Mouse (Mus musculus): ENCODE data around the gene Prss48. TPM values are rescaled to one million over a fixed set of nuclear protein-coding genes. Genes with fewer than 3 reads are reported as not detected.

Gene Prss48
- polyA plus RNA-seq, 1 experiment from 2014 or later = not detected

DNA sequence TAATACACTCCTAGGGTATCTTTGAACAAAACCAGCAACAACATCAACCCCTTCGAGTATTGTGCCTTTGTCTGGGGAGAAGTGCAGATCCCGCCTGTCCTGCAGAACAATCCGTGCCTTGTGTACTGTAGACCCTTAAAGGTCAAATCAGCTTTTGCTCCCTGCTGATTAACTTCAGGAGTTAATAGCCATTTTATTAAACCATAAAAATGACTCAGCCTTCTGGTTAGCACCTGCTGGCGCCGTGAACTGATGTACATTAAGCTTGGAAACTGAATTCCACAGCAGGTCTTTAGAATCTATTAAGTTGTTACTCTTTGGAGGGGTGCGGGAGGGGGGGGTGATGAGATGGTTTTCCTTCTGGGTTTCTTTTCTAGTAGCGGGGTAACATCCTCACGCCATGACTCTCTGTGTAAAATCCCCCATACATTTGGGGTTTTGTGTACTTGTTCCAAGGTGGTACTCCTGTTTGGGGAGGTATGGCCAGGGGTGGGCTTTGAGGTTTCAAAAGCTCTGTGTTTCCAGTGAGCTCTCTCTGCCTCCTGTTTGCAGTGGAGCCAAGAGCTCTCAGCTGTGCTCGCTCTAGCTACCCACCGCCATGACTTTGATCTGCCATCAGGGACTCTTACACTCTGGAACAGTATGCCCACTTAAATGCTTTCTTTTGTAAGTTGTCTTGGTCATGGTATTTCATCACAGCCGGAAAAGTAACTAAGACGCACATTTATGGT is 21.9 kb upstream of the Prss48 start:
- H3K27me3 ChIP-seq = no peaks in the 10 kb centered on the region
- H3K9me3 ChIP-seq (replicated peaks) = no peaks in the 10 kb centered on the region
- H3K27ac ChIP-seq = no peak overlapping the region
- H3K9ac ChIP-seq = no peak overlapping the region
- no peak overlapping the region for H3K4me3 ChIP-seq
- H3K36me3 ChIP-seq = no peaks in the 10 kb centered on the region
- H3K4me2 ChIP-seq (replicated peaks) = no peak overlapping the region
- no peak for ATAC-seq (ENCODE audit: low FRiP score)
- H3K4me1 ChIP-seq = no peaks in the 10 kb centered on the region
- 86% methylated on average over 12 of the region's 12 CpGs for WGBS

DNA sequence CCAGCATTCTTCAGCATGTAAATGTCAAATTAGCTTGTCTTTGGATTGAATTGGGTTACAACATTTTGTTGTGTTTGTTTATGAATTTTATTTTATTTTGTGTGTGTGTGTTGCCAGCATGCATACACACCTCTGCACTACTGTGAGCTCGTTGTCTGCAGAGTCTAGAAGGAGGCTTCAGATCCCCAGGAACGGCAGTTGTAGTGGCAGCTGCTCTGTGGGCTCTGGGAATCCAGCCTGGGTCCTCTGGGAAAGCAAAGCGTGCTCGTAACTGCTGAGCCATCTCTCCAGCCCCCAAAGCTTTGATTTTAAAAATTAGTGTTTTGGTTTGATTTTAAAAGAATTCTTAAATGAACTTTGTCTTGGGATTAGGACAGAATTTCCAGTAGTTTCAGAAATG is 19.4 kb upstream of the Prss48 start:
- H3K27ac ChIP-seq = no peak overlapping the region
- ATAC-seq (ENCODE audit: low FRiP score) = no peak
- H3K36me3 ChIP-seq = no peaks in the 10 kb centered on the region
- no peaks in the 10 kb centered on the region for H3K27me3 ChIP-seq
- H3K4me2 ChIP-seq (replicated peaks) = no peak overlapping the region
- WGBS = 89% methylated on average over 4 of the region's 4 CpGs
- H3K9ac ChIP-seq = no peak overlapping the region
- H3K4me1 ChIP-seq = no peaks in the 10 kb centered on the region
- no peaks in the 10 kb centered on the region for H3K9me3 ChIP-seq (replicated peaks)
- H3K4me3 ChIP-seq = no peak overlapping the region

DNA sequence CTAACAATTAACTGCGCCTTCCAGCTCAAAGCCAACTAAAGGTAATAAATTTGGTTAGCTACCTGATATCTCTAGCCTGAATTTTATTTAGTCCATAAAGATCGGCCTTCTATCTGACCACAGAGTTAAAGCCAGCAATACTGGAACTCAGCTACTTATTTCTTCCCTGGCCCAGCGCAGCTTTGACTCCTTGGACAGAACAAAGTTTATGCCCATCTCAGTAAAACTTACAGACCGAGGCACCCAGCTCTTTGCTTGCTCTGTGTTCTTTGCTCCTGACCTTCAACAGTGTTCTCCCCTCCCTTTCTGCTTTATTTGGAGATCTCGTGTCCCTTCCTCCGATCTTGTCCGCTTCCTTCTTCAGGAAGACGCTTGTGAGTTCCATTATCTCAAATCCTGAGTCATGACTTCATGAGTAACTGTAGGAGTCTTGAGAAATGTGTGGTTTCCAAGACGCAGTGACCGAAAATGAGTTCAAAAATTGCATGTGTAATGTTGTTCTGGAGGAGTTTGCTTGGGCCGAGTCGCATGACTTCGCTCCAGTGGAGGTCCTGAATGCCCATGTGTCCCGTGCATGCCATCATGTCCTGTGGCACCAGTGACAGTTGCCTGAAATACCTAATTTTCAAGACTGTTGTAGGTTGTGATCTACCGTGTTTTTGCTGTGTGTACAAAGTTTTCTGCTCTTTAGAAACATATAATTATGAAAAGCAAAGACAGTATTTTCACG is 18.8 kb upstream of the Prss48 start:
- Histone ChIP-seq H3K9me3 (replicated peaks) (no peaks in the 10 kb centered on the region), H3K4me1 (no peaks in the 10 kb centered on the region), H3K4me2 (replicated peaks) (no peak overlapping the region), H3K9ac (no peak overlapping the region), H3K4me3 (no peak overlapping the region), H3K27me3 (no peaks in the 10 kb centered on the region), H3K36me3 (no peaks in the 10 kb centered on the region), H3K27ac (no peak overlapping the region)
- no peak for ATAC-seq (ENCODE audit: low FRiP score)
- 93% methylated on average over 16 of the region's 16 CpGs for WGBS

DNA sequence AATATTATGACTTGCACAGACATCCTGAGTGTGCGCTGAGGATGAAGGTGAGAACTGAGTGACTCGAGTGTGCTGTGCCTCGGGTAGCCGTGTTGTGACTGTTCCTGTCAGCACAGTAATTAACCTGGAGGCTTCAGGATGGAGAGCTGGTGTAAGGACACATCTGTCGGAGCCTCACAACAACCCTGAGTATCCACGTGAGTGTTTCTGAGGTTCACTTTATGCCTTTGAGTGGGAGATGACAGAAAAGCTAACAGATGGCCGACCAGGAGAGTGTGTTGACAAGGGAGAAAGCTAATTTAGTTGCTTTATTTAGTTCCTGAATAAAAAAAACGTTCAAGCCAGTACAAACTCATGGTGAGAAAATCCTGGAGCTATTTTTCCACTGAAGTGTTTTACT is 15.2 kb upstream of the Prss48 start:
- H3K36me3 ChIP-seq = no peaks in the 10 kb centered on the region
- H3K4me2 ChIP-seq (replicated peaks) = no peak overlapping the region
- H3K27me3 ChIP-seq = no peaks in the 10 kb centered on the region
- no peak overlapping the region for H3K27ac ChIP-seq
- WGBS = 78% methylated on average over 8 of the region's 8 CpGs
- no peaks in the 10 kb centered on the region for H3K9me3 ChIP-seq (replicated peaks)
- no peak overlapping the region for H3K9ac ChIP-seq
- H3K4me1 ChIP-seq = no peaks in the 10 kb centered on the region
- ATAC-seq (ENCODE audit: low FRiP score) = no peak
- H3K4me3 ChIP-seq = no peak overlapping the region

DNA sequence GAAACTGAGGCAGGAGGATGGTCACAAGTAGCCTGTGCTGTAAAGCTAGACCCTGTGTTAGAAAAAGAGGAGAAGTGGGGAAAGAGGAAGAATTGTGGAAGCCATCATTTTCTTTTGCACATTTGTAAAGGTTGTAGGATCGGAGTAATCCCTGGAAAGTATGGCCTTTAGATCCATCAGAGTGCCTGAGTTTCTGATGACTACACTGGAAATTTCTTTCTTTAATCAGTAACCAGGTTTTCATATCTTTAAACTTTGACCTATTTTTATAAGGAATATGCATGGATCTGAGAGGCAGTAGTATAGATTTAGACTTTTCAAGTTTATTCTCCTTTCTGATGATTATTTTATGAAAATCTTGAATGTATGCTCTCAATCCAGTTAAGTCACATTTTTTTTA is 14.7 kb upstream of the Prss48 start:
- Histone ChIP-seq H3K27me3 (no peaks in the 10 kb centered on the region), H3K4me2 (replicated peaks) (no peak overlapping the region), H3K4me3 (no peak overlapping the region), H3K9me3 (replicated peaks) (no peaks in the 10 kb centered on the region), H3K9ac (no peak overlapping the region), H3K4me1 (no peaks in the 10 kb centered on the region), H3K27ac (no peak overlapping the region), H3K36me3 (no peaks in the 10 kb centered on the region)
- WGBS = 88% methylated on average over 1 of the region's 1 CpGs
- no peak for ATAC-seq (ENCODE audit: low FRiP score)

DNA sequence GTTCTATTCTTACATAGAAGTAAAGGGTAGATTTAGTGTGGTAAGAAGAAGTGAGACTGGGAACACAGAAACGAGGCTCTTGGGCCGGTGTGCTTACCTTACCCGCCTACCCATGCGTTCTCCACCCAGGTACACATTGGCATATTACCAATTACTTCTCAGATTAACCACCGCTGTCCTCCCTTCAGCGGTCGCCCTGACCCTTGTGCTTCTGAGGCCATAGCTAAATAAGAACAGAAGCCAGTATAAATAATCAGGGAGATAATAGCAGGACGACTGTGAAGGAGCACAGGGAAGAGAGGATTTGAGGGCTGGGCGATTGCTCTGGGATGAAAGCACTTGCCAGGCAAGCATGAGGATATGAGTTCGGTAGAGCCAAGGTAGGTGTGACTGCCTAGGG is 11.5 kb upstream of the Prss48 start:
- Histone ChIP-seq H3K4me2 (replicated peaks) (no peak overlapping the region), H3K4me3 (no peak overlapping the region), H3K36me3 (no peaks in the 10 kb centered on the region), H3K9me3 (replicated peaks) (no peaks in the 10 kb centered on the region), H3K27me3 (no peaks in the 10 kb centered on the region), H3K9ac (no peak overlapping the region), H3K27ac (no peak overlapping the region), H3K4me1 (no peaks in the 10 kb centered on the region)
- 92% methylated on average over 10 of the region's 10 CpGs for WGBS
- no peak for ATAC-seq (ENCODE audit: low FRiP score)

DNA sequence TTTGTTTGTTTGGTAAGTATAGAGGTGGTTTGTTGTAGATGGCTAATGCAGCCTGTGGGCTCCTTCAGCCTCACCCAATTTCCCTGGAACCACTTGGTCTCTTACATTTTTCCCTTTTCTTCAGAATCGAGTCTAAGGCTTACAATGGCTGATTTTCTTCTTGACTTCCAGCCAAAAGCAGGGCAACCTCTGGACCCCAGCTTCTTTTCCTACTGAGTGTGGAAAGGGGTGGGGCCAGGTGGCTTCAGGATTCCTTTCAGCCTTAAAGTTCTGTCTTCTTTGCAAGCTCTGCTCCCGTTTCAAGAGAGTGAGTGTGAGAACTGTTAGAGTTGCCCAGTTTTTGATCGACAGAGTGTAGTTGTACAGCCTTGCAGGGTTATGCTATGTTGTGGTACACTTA is 9.5 kb upstream of the Prss48 start:
- Histone ChIP-seq H3K9me3 (replicated peaks) (no peaks in the 10 kb centered on the region), H3K27ac (no peak overlapping the region), H3K4me1 (no peaks in the 10 kb centered on the region), H3K9ac (no peak overlapping the region), H3K36me3 (no peaks in the 10 kb centered on the region), H3K4me3 (no peak overlapping the region), H3K27me3 (no peaks in the 10 kb centered on the region), H3K4me2 (replicated peaks) (no peak overlapping the region)
- WGBS = 62% methylated on average over 3 of the region's 3 CpGs
- no peak for ATAC-seq (ENCODE audit: low FRiP score)

DNA sequence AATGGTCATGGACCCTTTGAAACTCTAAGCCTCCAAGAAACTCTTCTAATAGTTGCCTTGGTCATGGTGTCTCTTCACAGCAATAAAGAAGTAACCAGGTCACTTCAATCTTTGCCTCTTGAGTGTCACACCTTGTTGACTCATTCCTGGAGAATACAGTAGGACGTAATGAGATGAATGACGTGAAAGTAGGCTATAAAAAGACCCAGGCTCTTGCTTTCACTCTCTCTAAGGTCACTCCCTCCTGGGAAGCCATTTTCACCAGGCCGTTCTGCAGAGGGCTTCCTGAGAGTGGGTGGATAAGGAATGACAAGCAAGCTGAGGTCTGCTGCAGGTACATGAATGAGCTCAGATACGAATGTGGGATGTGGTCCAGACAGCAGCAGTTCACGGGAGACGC is 9.1 kb upstream of the Prss48 start:
- no peak for ATAC-seq (ENCODE audit: low FRiP score)
- Histone ChIP-seq H3K36me3 (no peaks in the 10 kb centered on the region), H3K9me3 (replicated peaks) (no peaks in the 10 kb centered on the region), H3K4me2 (replicated peaks) (no peak overlapping the region), H3K4me1 (no peaks in the 10 kb centered on the region), H3K4me3 (no peak overlapping the region), H3K27ac (no peak overlapping the region), H3K9ac (no peak overlapping the region), H3K27me3 (no peaks in the 10 kb centered on the region)
- 83% methylated on average over 6 of the region's 6 CpGs for WGBS

DNA sequence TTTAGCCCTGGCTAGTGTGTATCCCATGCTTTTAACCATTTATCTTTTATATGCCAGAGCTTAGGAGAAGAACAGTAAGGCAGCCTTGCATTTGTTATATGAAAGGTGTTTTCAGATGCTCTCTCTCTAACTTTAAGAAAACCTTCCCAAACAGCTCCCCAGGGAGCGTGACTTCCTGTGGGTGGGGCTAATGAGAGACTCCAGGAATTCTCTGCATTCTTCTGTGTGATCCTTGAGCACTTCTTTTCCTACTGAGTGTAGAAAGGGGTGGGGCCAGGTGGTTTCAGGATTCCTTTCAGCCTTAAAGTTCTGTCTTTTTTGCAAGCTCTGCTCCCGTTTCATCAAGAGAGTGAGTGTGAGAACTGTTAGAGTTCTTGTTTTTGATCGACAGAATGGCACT is 8.3 kb upstream of the Prss48 start:
- H3K9me3 ChIP-seq (replicated peaks) = no peaks in the 10 kb centered on the region
- no peaks in the 10 kb centered on the region for H3K4me1 ChIP-seq
- H3K4me3 ChIP-seq = no peak overlapping the region
- no peak overlapping the region for H3K9ac ChIP-seq
- H3K27me3 ChIP-seq = no peaks in the 10 kb centered on the region
- H3K27ac ChIP-seq = no peak overlapping the region
- no peak overlapping the region for H3K4me2 ChIP-seq (replicated peaks)
- 72% methylated on average over 3 of the region's 3 CpGs for WGBS
- no peak for ATAC-seq (ENCODE audit: low FRiP score)
- no peaks in the 10 kb centered on the region for H3K36me3 ChIP-seq

DNA sequence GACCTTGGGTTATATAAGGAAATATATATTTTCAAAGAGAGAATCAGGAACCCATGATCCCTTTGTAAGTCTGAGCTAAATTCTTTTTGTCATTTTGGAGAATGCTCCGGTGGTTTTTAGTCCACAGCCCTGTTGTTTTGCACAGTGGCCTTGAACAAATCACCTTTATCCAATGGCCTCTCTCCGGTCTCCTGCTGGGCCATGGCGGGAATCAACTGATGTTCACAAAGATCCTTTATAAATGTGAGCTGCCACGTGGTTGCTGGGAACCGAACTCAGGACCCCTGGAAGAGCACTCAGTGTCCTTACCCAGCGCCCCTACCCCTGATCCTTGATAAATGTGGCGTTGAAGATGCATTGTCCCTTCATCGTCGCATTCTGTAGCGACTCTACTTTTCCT is 2.5 kb upstream of the Prss48 start:
- Histone ChIP-seq H3K27ac (no peak overlapping the region), H3K9ac (no peak overlapping the region), H3K36me3 (no peaks in the 10 kb centered on the region), H3K27me3 (no peaks in the 10 kb centered on the region), H3K4me1 (no peaks in the 10 kb centered on the region), H3K4me3 (no peak overlapping the region), H3K4me2 (replicated peaks) (no peak overlapping the region), H3K9me3 (replicated peaks) (peaks cover 3% of the 10 kb centered on the region; the same call in 1 of the 2 replicates)
- ATAC-seq (ENCODE audit: low FRiP score) = no peak
- WGBS = 87% methylated on average over 10 of the region's 10 CpGs

DNA sequence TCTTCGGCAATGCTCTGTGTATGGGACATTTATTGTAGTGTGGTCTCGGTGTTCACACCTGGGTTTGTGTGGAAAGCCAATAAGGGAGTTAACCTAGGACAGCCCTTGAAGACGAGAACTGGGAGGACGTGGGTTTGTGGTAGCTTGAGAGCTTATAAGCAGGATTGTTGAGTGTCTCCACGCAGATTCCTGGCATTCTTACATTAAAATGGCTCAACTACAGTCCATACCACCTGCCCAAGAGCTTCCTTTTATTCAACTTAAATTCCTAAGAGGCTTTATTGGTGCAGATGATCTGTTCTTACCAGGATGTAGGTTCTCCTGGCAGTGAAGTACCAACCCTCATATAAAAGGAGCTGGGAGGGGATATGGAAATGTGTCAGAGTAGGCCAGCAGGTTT is 649 bp upstream of the Prss48 start:
- ATAC-seq (ENCODE audit: low FRiP score) = no peak
- Histone ChIP-seq H3K9me3 (replicated peaks) (peaks cover 3% of the 10 kb centered on the region; the same call in 1 of the 2 replicates), H3K27me3 (no peaks in the 10 kb centered on the region)

DNA sequence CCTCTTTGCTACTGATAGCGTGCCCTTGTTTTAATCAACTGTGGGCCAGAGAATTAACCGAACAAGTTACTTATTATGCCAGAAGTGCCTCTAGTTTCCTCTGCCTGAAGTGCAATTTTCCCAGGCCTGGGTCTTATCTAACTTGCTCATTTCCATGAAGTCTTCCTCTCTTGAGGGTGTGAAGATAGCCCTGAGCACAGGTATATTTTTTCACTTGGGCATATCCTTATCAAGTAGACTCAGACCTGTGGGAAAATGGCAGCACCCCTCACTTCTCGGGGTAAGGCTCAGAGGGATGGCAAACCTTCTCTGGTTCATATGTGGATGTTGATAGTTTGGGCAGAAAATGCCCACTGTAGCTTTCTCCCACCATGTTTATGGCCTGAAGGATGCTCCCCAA is 1.0 kb downstream of the Prss48 start:
- H3K36me3 ChIP-seq = no peaks in the 10 kb centered on the region
- H3K4me1 ChIP-seq = no peaks in the 10 kb centered on the region
- 96% methylated on average over 3 of the region's 3 CpGs for WGBS
- no peak overlapping the region for H3K4me3 ChIP-seq
- no peak overlapping the region for H3K4me2 ChIP-seq (replicated peaks)
- no peak overlapping the region for H3K9ac ChIP-seq
- no peak for ATAC-seq (ENCODE audit: low FRiP score)
- no peak overlapping the region for H3K27ac ChIP-seq
- no peaks in the 10 kb centered on the region for H3K27me3 ChIP-seq
- peaks cover 3% of the 10 kb centered on the region; the same call in 1 of the 2 replicates for H3K9me3 ChIP-seq (replicated peaks)

More for the DNA sequence above, 649 bp upstream of the Prss48 start:
- H3K4me2 ChIP-seq (replicated peaks) = no peak overlapping the region
- no peaks in the 10 kb centered on the region for H3K36me3 ChIP-seq
- H3K4me3 ChIP-seq = no peak overlapping the region
- whole genome bisulfite sequencing = 88% methylated on average over 5 of the region's 5 CpGs
- H3K9ac ChIP-seq = no peak overlapping the region
- H3K4me1 ChIP-seq = no peaks in the 10 kb centered on the region
- H3K27ac ChIP-seq = no peak overlapping the region

DNA sequence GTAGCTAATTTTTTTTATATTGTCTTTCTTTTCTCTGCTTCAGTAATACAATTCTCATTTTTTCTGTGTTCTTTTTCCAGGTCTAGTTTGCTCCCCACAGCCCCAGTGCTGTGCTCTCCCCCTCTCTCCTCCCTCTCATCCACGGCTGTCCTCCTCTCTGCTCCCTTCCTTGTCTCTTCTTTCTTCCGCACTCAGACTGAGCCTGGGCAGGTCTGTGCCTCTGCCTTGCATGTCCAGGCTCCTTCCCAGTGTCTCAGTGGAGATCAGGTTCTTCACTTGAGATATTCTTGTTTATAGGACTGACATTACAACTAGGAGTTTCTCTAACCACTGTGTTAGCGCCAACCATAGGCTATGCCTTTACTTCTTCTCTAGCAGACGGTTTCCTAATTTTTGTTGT is 7.6 kb downstream of the Prss48 start:
- Histone ChIP-seq H3K27ac (no peak overlapping the region), H3K9ac (no peak overlapping the region), H3K9me3 (replicated peaks) (no peaks in the 10 kb centered on the region), H3K36me3 (no peaks in the 10 kb centered on the region), H3K4me2 (replicated peaks) (no peak overlapping the region), H3K27me3 (no peaks in the 10 kb centered on the region), H3K4me3 (no peak overlapping the region), H3K4me1 (no peaks in the 10 kb centered on the region)
- 93% methylated on average over 4 of the region's 4 CpGs for WGBS
- no peak for ATAC-seq (ENCODE audit: low FRiP score)
